Mouse (Mus musculus) liver, adult 2 months (tissue): Measurements from ENCODE around the gene Dmpk.

ENCODE experiments used
- CTCF ChIP-seq: fragments of 200-500 bp; IDR thresholded peaks from 2 replicates; pipeline ENCODE4 v1.5.1; 2011; ENCODE audit warnings: low read depth, low read length, control low read depth
- POLR2A ChIP-seq: fragments of 200-500 bp; IDR thresholded peaks from 2 replicates; pipeline ENCODE4 v1.6.1; 2011; ENCODE audit warnings: low read length, control low read depth; ENCODE audit not compliant: insufficient read depth; ENCODE audit errors: extremely low read depth

- no peak for TF ChIP-seq CTCF
- no peak for TF ChIP-seq POLR2A
These were observed 52.5 kb downstream of the Dmpk start for GRCm38 (mm10) chr7:19136168-19136567.
